ENCODE assay signal across 8 mouse cellular contexts in the genomic region with DNA sequence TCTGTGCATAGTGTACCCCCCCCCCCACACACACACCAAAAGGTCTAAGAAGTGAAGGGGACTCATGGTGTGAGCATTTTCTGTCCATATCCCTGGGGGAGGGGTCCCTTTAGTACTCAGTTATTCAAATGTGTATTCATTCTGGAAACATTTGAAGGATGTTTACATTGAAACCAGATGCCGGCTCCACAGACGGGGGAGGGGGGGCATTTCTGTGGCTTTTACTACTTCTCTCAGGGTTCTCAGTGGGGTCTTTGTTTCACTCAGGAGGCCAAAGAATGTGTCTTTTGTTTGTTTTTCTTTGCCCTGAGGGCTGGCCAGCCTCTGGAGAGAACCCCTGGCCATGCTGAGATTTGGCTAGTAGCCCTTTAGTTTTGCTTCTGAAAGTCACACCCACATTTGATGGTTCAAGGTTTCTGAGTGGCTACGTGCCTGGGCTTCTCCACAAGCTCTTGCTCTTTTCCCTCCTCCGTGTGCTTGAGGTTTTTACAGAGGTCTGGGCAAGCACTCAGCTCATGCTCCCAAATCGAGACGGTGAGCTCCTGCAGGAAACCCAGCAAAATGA. TPM values are rescaled to one million over a fixed set of nuclear protein-coding genes. Genes with fewer than 3 reads are reported as not detected.
A peak's percentile ranks its signal among the peaks of the same experiment; 100 is the strongest.
DNase-seq lines count a peak whose midpoint lies in the region; ATAC-seq and TF ChIP-seq lines count a peak whose summit lies in the region.

No protein-coding gene starts in this region.

- no peaks in the 10 kb centered on the region for H3K27me3 ChIP-seq in liver, adult 2 months (ENCODE audit: control insufficient read depth, insufficient read depth, low read length)
- H3K27me3 ChIP-seq in liver, embryonic 11.5 days (replicated peaks; ENCODE audit: control insufficient read depth, insufficient read depth, low read length), result no peaks in the 10 kb centered on the region

- no peak overlapping the region for H3K9ac ChIP-seq in liver, adult 2 months (ENCODE audit: low read depth, low read length)
- no peak overlapping the region for H3K9ac ChIP-seq in liver, embryonic 11.5 days (ENCODE audit: low read depth, low read length)

- no peak for TF ChIP-seq POLR2A in liver, adult 2 months (IDR thresholded peaks at IDR 0.05; ENCODE audit: extremely low read depth, insufficient read depth, low read length)

- no peaks in the 10 kb centered on the region for H3K79me2 ChIP-seq in liver, adult 2 months (ENCODE audit: control insufficient read depth, insufficient read depth, low read length)

- H3K9me3 ChIP-seq in liver, embryonic 11.5 days (ENCODE audit: control insufficient read depth, low read length), result no peaks in the 10 kb centered on the region

- no peak overlapping the region for H3K4me3 ChIP-seq in liver, adult 2 months (ENCODE audit: insufficient read depth, low read depth, low read length)
- H3K4me3 ChIP-seq in liver, embryonic 11.5 days (ENCODE audit: low read depth, low read length), result no peak overlapping the region

- H3K36me3 ChIP-seq in liver, adult 2 months (ENCODE audit: control insufficient read depth, insufficient read depth, low read length), result no peaks in the 10 kb centered on the region
- no peaks in the 10 kb centered on the region for H3K36me3 ChIP-seq in liver, embryonic 11.5 days (ENCODE audit: control insufficient read depth, insufficient read depth, low read length)

- WGBS in liver, adult 2 months, result 16% methylated on average over 6 of the region's 6 CpGs
- WGBS in liver, embryonic 11.5 days, result 19% methylated on average over 6 of the region's 6 CpGs

- peak; percentile 58 for DNase-seq in liver, adult 2 months (ENCODE audit: extremely low read depth, low read depth, low spot score)
- no peak for DNase-seq in liver, embryonic 11.5 days (ENCODE audit: low spot score)
- DNase-seq in embryo, embryonic 11 days, result peak; percentile 87
- DNase-seq in forelimb bud, embryonic 11.5 days (ENCODE audit: low read depth, low spot score), result peak; percentile 90
- peak; percentile 62 to 79 for DNase-seq in lung, postnatal 4 days
- no peak for DNase-seq in cerebellum, adult 8-10 months
- no peak for DNase-seq in MN1 (ENCODE audit: low spot score)
- DNase-seq in thymus, adult 18-20 months, result no peak

- no peak overlapping the region for H3K4me2 ChIP-seq in liver, embryonic 11.5 days

- no peaks in the 10 kb centered on the region; the same call in 1 of the 2 replicates for H3K4me1 ChIP-seq in liver, adult 2 months (ENCODE audit: control insufficient read depth, insufficient read depth, low read length)
- H3K4me1 ChIP-seq in liver, embryonic 11.5 days (replicated peaks; ENCODE audit: control insufficient read depth, insufficient read depth, low read length), result no peaks in the 10 kb centered on the region

- no peak overlapping the region for H3K27ac ChIP-seq in liver, adult 2 months (replicated peaks; ENCODE audit: insufficient read depth, low read depth, low read length)
- H3K27ac ChIP-seq in liver, embryonic 11.5 days (ENCODE audit: low read depth, low read length), result no peak overlapping the region; the same call in 1 of the 2 replicates

- TF ChIP-seq CTCF in liver, adult 2 months (IDR thresholded peaks at IDR 0.05; ENCODE audit: low read depth, low read length), result no peak

- no peak for ATAC-seq in liver, embryonic 11.5 days (replicated peaks; ENCODE audit: low FRiP score)

RNA-seq across cellular contexts. Expression of a gene that starts 24.2 kb away (rescaled TPM):
- total RNA-seq in liver, adult 2 months (2014; rRNA removed), result 0.18 and 0.20 TPM in 2 replicates
- 0.06 TPM in 2 replicates for polyA plus RNA-seq in liver, adult 2 months (2012; rRNA removed)
- 4.1 and 5.1 TPM in 2 replicates for polyA plus RNA-seq in liver, embryonic 11.5 days (2014; fragmentation: Nextera tagmentation; extraction: Ambion mirVana)

Comparison
In these comparisons a context has a peak if more than half of its experiments do, and no peak if none do; other contexts are left out.
1. DNase-seq: peak in liver, adult 2 months (single experiment), embryo, embryonic 11 days (single experiment), forelimb bud, embryonic 11.5 days (single experiment) and lung, postnatal 4 days (2 of 2); none in liver, embryonic 11.5 days (single experiment), cerebellum, adult 8-10 months (single experiment), MN1 (single experiment) and thymus, adult 18-20 months (0 of 2).